Mouse (Mus musculus) c-Kit-positive CD71-negative TER-119-negative erythroid progenitor cells, embryonic 14.5 days (primary cell): ENCODE data around the gene Hal.

ENCODE experiments used
- DNase-seq: peaks from one replicate; pipeline ENCODE4 v3.0.0-alpha.2; 2013; ENCODE audit warnings: low read depth

Gene Hal

DNA sequence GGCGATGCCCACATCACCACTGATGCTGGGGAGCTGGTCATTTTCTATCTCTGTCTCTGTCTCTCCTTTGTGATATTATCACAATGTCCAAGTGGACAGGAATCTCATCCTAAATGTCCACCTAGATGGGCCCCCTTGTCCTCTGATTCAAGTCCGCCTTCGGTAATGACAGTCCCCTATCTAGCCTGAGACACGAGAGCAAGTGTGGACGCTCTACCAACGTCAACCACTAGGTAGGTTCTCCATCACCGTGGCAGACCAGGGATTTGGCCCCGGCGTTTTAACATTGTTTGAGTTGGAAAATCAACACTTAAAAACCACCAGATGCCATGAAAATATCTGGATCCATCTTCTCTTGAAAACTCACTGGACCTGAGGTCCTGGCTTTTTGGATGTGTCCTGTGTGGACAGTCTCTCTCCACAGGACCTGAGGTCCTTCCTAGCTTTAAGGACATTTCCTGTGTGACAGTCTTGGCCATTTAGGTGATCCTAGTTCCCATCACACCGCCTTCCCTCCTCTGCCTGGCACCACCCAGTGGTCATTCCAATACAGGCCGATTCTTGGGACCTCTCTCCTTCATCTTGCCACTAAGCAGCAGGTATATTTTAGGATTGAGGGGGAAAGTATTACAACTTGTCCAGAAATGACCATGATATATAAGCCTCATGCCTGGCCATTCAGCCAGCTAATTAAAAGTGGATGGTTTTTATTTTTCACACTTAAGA, 79.4 kb downstream of the Hal start:
- no peak for DNase-seq

- no peak for DNase-seq
Measured at GRCm38 (mm10) chr10:93568671-93569070, 80.1 kb downstream of the Hal start.
